8 mouse cellular contexts compared by ENCODE assay signal in genomic region chr11:95356469-95357273, GRCm38 (mm10). TPM values are rescaled to one million over a fixed set of nuclear protein-coding genes. Genes with fewer than 3 reads are reported as not detected.
DNase-seq lines count a peak whose midpoint lies in the region; ATAC-seq and TF ChIP-seq lines count a peak whose summit lies in the region.

No protein-coding gene starts in this region.

- ATAC-seq in kidney, embryonic 14.5 days (ENCODE audit: low FRiP score, low TSS enrichment): no peak
- ATAC-seq in erythroblast, adult 5-6 weeks (replicated peaks; ENCODE audit: low FRiP score, poor library complexity, severe bottlenecking): peak; percentile 78

- H3K4me1 ChIP-seq in kidney, embryonic 14.5 days (ENCODE audit: control insufficient read depth, insufficient read depth, low read length): peaks cover 2% of the 10 kb centered on the region; the same call in 1 of the 2 replicates
- H3K4me1 ChIP-seq in MEL (ENCODE audit: control insufficient read depth in 1 of 2, insufficient read depth in 2 of 2, low read length in 2 of 2): peaks cover 43 to 55% of the 10 kb centered on the region in 2 experiments

- WGBS in kidney, embryonic 14.5 days: 82% methylated on average over 17 of the region's 17 CpGs

- no peaks in the 10 kb centered on the region for H3K36me3 ChIP-seq in kidney, embryonic 14.5 days (ENCODE audit: control insufficient read depth, insufficient read depth, low read length)
- H3K36me3 ChIP-seq in MEL (ENCODE audit: control insufficient read depth in 1 of 2, insufficient read depth in 2 of 2, low read length in 2 of 2): peaks cover 11 to 52% of the 10 kb centered on the region in 2 experiments; a peak in 3 of 4 replicates

- no peak overlapping the region for H3K9ac ChIP-seq in kidney, embryonic 14.5 days (ENCODE audit: low read depth, low read length)
- H3K9ac ChIP-seq in MEL (ENCODE audit: control insufficient read depth, low read depth, low read length, poor library complexity, severe bottlenecking): peak overlapping the region; percentile 29

- peak; percentile 94 to 96 for TF ChIP-seq EP300 in MEL (IDR thresholded peaks at IDR 0.05; ENCODE audit: low read depth in 1 of 2, low read length in 2 of 2)

- no peak; a peak in 1 of 6 replicates for TF ChIP-seq CTCF in MEL (IDR thresholded peaks at IDR 0.05 in 2 of 3, conservative IDR thresholded peaks at IDR 0.05 in 1 of 3; ENCODE audit: control insufficient read depth in 1 of 3, insufficient read depth in 1 of 3, low read depth in 2 of 3, low read length in 3 of 3, poor library complexity in 1 of 3, severe bottlenecking in 1 of 3)

- H3K9me3 ChIP-seq in kidney, embryonic 14.5 days (ENCODE audit: control insufficient read depth, low read length): no peaks in the 10 kb centered on the region
- H3K9me3 ChIP-seq in MEL (replicated peaks; ENCODE audit: insufficient read depth, low read length): no peaks in the 10 kb centered on the region

- H3K4me2 ChIP-seq in kidney, embryonic 14.5 days (replicated peaks; ENCODE audit: low read depth, low read length): no peak overlapping the region

- H3K27me3 ChIP-seq in kidney, embryonic 14.5 days (ENCODE audit: control insufficient read depth, insufficient read depth, low read length): no peaks in the 10 kb centered on the region
- no peaks in the 10 kb centered on the region for H3K27me3 ChIP-seq in MEL (ENCODE audit: control insufficient read depth in 1 of 2, insufficient read depth in 2 of 2, low read length in 2 of 2)

- DNase-seq in kidney, adult 18-20 months: peak; percentile 28
- peak; percentile 100 for DNase-seq in MEL (ENCODE audit: low read depth, low spot score)
- peak; percentile 68 to 72 for DNase-seq in heart, postnatal 14 days
- peak; percentile 85 to 88 for DNase-seq in lung, adult 18-20 months
- peak; percentile 85 to 87 for DNase-seq in spleen, adult 18-20 months
- no peak for DNase-seq in frontal cortex, postnatal 10 days (ENCODE audit: low spot score in 2 of 2)

- H3K79me2 ChIP-seq in MEL (ENCODE audit: control insufficient read depth, insufficient read depth, low read length, poor library complexity): no peaks in the 10 kb centered on the region

- no peak; the same call in 1 of the 2 replicates for TF ChIP-seq RAD21 in MEL (IDR thresholded peaks at IDR 0.05; ENCODE audit: low read depth, low read length)

- no peak overlapping the region for H3K4me3 ChIP-seq in kidney, embryonic 14.5 days (ENCODE audit: low read length)
- no peak overlapping the region for H3K4me3 ChIP-seq in MEL (ENCODE audit: control insufficient read depth in 1 of 2, insufficient read depth in 1 of 2, low read depth in 2 of 2, low read length in 2 of 2)

- H3K27ac ChIP-seq in kidney, embryonic 14.5 days (ENCODE audit: low read depth, low read length): no peak overlapping the region
- peak overlapping the region; percentile 93 for H3K27ac ChIP-seq in MEL (ENCODE audit: control insufficient read depth, low read depth, low read length)

- intact Hi-C loops in heart, postnatal 14 days (cut with DNase I): no loop called here

- no peak; a peak in 2 of 4 replicates for TF ChIP-seq POLR2A in MEL (IDR thresholded peaks at IDR 0.05; ENCODE audit: control insufficient read depth in 1 of 2, insufficient read depth in 1 of 2, low read depth in 1 of 2, low read length in 2 of 2, poor library complexity in 1 of 2)

TF ChIP-seq in MEL, 35 proteins besides CTCF, POLR2A, EP300 and RAD21 (continues in another document):
- peak; percentile 15; the same call in 1 of the 2 replicates for TF ChIP-seq CHD2 (IDR thresholded peaks at IDR 0.05; ENCODE audit: low read length)
- TF ChIP-seq MAFK (IDR thresholded peaks at IDR 0.05; ENCODE audit: borderline replicate concordance, low read depth, low read length): peak; percentile 71
- TF ChIP-seq ZKSCAN1 (IDR thresholded peaks at IDR 0.05; ENCODE audit: low read depth, low read length): peak; percentile 20
- TF ChIP-seq MEF2A (IDR thresholded peaks at IDR 0.05; ENCODE audit: extremely low read depth, insufficient replicate concordance, low read depth, low read length, poor library complexity, severe bottlenecking): peak; percentile 88
- 0 out of 4 replicates have a peak, but pooled peaks of 1 of the 2 experiments have one; percentile 44 for TF ChIP-seq USF2 (IDR thresholded peaks at IDR 0.05; ENCODE audit: borderline replicate concordance in 1 of 2, insufficient read depth in 1 of 2, low read depth in 1 of 2, low read length in 2 of 2)
- TF ChIP-seq MXI1 (IDR thresholded peaks at IDR 0.05; ENCODE audit: low read depth, low read length): peak; percentile 79
- peak; percentile 93 for TF ChIP-seq POLR2AphosphoS2 (IDR thresholded peaks at IDR 0.05; ENCODE audit: low read length)
- TF ChIP-seq ELF1 (IDR thresholded peaks at IDR 0.05; ENCODE audit: low read depth, low read length): peak; percentile 41; the same call in 1 of the 2 replicates
- TF ChIP-seq HCFC1 (IDR thresholded peaks at IDR 0.05; ENCODE audit: low read depth, low read length): peak; percentile 65
- TF ChIP-seq ETS1 (IDR thresholded peaks at IDR 0.05; ENCODE audit: low read depth, low read length): peak; percentile 99
- TF ChIP-seq ZC3H11A (IDR thresholded peaks at IDR 0.05; ENCODE audit: low read depth, low read length): peak; percentile 26; the same call in 1 of the 2 replicates
- TF ChIP-seq MAX (IDR thresholded peaks at IDR 0.05; ENCODE audit: low read length): peak; percentile 92
- peak; percentile 95 for TF ChIP-seq TAL1 (IDR thresholded peaks at IDR 0.05; ENCODE audit: low read length)
- TF ChIP-seq TCF12 (IDR thresholded peaks at IDR 0.05; ENCODE audit: low read depth, low read length): peak; percentile 98
- TF ChIP-seq NELFE (IDR thresholded peaks at IDR 0.05; ENCODE audit: low read depth, low read length): peak; percentile 56; the same call in 1 of the 2 replicates
- peak; percentile 40; the same call in 1 of the 2 replicates for TF ChIP-seq KAT2A (conservative IDR thresholded peaks at IDR 0.05; ENCODE audit: low read depth, low read length)
- TF ChIP-seq USF1 (IDR thresholded peaks at IDR 0.05; ENCODE audit: low read depth, low read length): peak; percentile 90
- TF ChIP-seq ZMIZ1 (IDR thresholded peaks at IDR 0.05; ENCODE audit: low read depth, low read length): peak; percentile 76
- TF ChIP-seq JUND (IDR thresholded peaks at IDR 0.05; ENCODE audit: low read depth, low read length): peak; percentile 72; the same call in 1 of the 2 replicates
- no peak for TF ChIP-seq CHD1 (IDR thresholded peaks at IDR 0.05; ENCODE audit: low read depth, low read length)
- peak; percentile 93 for TF ChIP-seq MYC (IDR thresholded peaks at IDR 0.05; ENCODE audit: low read depth, low read length)
- peak; percentile 49 for TF ChIP-seq BHLHE40 (IDR thresholded peaks at IDR 0.05; ENCODE audit: borderline replicate concordance, low read depth, low read length)
- TF ChIP-seq MYB (IDR thresholded peaks at IDR 0.05; ENCODE audit: low read depth, low read length): peak; percentile 97
- TF ChIP-seq GATA1 (IDR thresholded peaks at IDR 0.05; ENCODE audit: low read depth, low read length): peak; percentile 98
- no peak for TF ChIP-seq E2F4 (IDR thresholded peaks at IDR 0.05; ENCODE audit: borderline replicate concordance, low read depth, low read length)
- peak; percentile 88 for TF ChIP-seq MAZ (IDR thresholded peaks at IDR 0.05; ENCODE audit: low read depth, low read length)
- TF ChIP-seq SMC3 (IDR thresholded peaks at IDR 0.05; ENCODE audit: low read depth, low read length): peak; percentile 8; the same call in 1 of the 2 replicates
- peak; percentile 56; the same call in 1 of the 2 replicates for TF ChIP-seq TBP (IDR thresholded peaks at IDR 0.05; ENCODE audit: low read depth, low read length)
- TF ChIP-seq GABPA (IDR thresholded peaks at IDR 0.05; ENCODE audit: low read depth, low read length): peak; percentile 55

RNA-seq across cellular contexts. Expression of gene Fam117a, which starts 19.9 kb away (rescaled TPM):
- polyA plus RNA-seq in kidney, embryonic 14.5 days (2014; fragmentation: Nextera tagmentation; extraction: Ambion mirVana): 11.9 and 13.0 TPM in 2 replicates
- 37.1 and 49.9 TPM in 2 replicates for total RNA-seq in MEL (2012; rRNA removed)
- polyA plus RNA-seq in MEL (2012; ENCODE audit: insufficient read depth in 1 of 2, insufficient read length in 2 of 2, low read depth in 1 of 2, low replicate concordance in 2 of 2, missing spikeins in 1 of 2): 100 to 1,000 TPM in 1 of 2 experiments, not detected in 1; 116 TPM
- total RNA-seq in erythroblast, adult 5-6 weeks (2015; ENCODE audit: low replicate concordance): 321 and 423 TPM in 2 replicates
- 386 and 450 TPM in 2 replicates for total RNA-seq in erythroblast, adult 5-6 weeks (2017; ENCODE audit: low replicate concordance)
- total RNA-seq in heart, postnatal 14 days (2021): 10 to 100 TPM; 11.3 to 14.0 TPM

RNA-seq across cellular contexts. Expression of gene Slc35b1, which starts 27.8 kb away (rescaled TPM):
- 94.4 and 111 TPM in 2 replicates for polyA plus RNA-seq in kidney, embryonic 14.5 days (2014; fragmentation: Nextera tagmentation; extraction: Ambion mirVana)
- 51.8 and 59.1 TPM in 2 replicates for total RNA-seq in MEL (2012; rRNA removed)
- 10 to 100 TPM in 1 of 2 experiments, not detected in 1; 82.4 TPM for polyA plus RNA-seq in MEL (2012; ENCODE audit: insufficient read depth in 1 of 2, insufficient read length in 2 of 2, low read depth in 1 of 2, low replicate concordance in 2 of 2, missing spikeins in 1 of 2)
- total RNA-seq in erythroblast, adult 5-6 weeks (2015; ENCODE audit: low replicate concordance): 20.8 and 23.0 TPM in 2 replicates
- 31.4 and 40.6 TPM in 2 replicates for total RNA-seq in erythroblast, adult 5-6 weeks (2017; ENCODE audit: low replicate concordance)
- 10 to 100 TPM; 35.2 to 42.4 TPM for total RNA-seq in heart, postnatal 14 days (2021)

RNA-seq across cellular contexts. Expression of gene Kat7, which starts 46.6 kb away (rescaled TPM):
- 55.5 and 80.1 TPM in 2 replicates for polyA plus RNA-seq in kidney, embryonic 14.5 days (2014; fragmentation: Nextera tagmentation; extraction: Ambion mirVana)
- total RNA-seq in MEL (2012; rRNA removed): 81.4 and 83.1 TPM in 2 replicates
- 100 to 1,000 TPM in 1 of 2 experiments, 10 to 100 TPM in 1; 95.4 to 100 TPM for polyA plus RNA-seq in MEL (2012; ENCODE audit: insufficient read depth in 1 of 2, insufficient read length in 2 of 2, low read depth in 1 of 2, low replicate concordance in 2 of 2, missing spikeins in 1 of 2)
- 33.8 and 39.3 TPM in 2 replicates for total RNA-seq in erythroblast, adult 5-6 weeks (2015; ENCODE audit: low replicate concordance)
- 41.5 and 65.5 TPM in 2 replicates for total RNA-seq in erythroblast, adult 5-6 weeks (2017; ENCODE audit: low replicate concordance)
- 10 to 100 TPM; 30.6 to 32.2 TPM for total RNA-seq in heart, postnatal 14 days (2021)

RNA-seq across cellular contexts. Expression of gene Spop, which starts 57.2 kb away (rescaled TPM):
- polyA plus RNA-seq in kidney, embryonic 14.5 days (2014; fragmentation: Nextera tagmentation; extraction: Ambion mirVana): 71.4 and 112 TPM in 2 replicates
- 41.5 and 45.7 TPM in 2 replicates for total RNA-seq in MEL (2012; rRNA removed)
- polyA plus RNA-seq in MEL (2012; ENCODE audit: insufficient read depth in 1 of 2, insufficient read length in 2 of 2, low read depth in 1 of 2, low replicate concordance in 2 of 2, missing spikeins in 1 of 2): 10 to 100 TPM in 1 of 2 experiments, not detected in 1; 84.0 TPM
- 38.9 and 51.9 TPM in 2 replicates for total RNA-seq in erythroblast, adult 5-6 weeks (2015; ENCODE audit: low replicate concordance)
- total RNA-seq in erythroblast, adult 5-6 weeks (2017; ENCODE audit: low replicate concordance): 43.5 and 60.1 TPM in 2 replicates
- total RNA-seq in heart, postnatal 14 days (2021): 100 to 1,000 TPM; 169 to 171 TPM

Comparison
In these comparisons a context has a peak if more than half of its experiments do, and no peak if none do; other contexts are left out.
1. DNase-seq: peak in kidney, adult 18-20 months (single experiment), MEL (single experiment), heart, postnatal 14 days (2 of 2), lung, adult 18-20 months (2 of 2) and spleen, adult 18-20 months (2 of 2); none in frontal cortex, postnatal 10 days (0 of 2).